Mouse (Mus musculus) adrenal gland (tissue): ENCODE data around the gene Lrmda.

Experiments
- intact Hi-C: fragments of 180-260 bp; cut with DNase I; formaldehyde crosslinking; loops from one replicate; pipeline ENCODE4 v1.15.1; 2025
- long read RNA-seq, 2 experiments: library from polyadenylated mRNA; unstranded; transcript quantifications; one replicate each; pipeline ENCODE4 v2.0.0; 2020; ENCODE audit warnings: borderline replicate concordance in 1 of 2; ENCODE audit not compliant: insufficient replicate concordance in 1 of 2

Gene Lrmda
- long read RNA-seq, experiment 1, partial matches to known transcripts, result 0 of 3 reads
- long read RNA-seq, experiment 1, other reads (novel, unspliced or antisense), result 3 of 3 reads
- long read RNA-seq, experiment 2, partial matches to known transcripts, result 0 of 4 reads
- long read RNA-seq, experiment 2, other reads (novel, unspliced or antisense), result 4 of 4 reads

DNA sequence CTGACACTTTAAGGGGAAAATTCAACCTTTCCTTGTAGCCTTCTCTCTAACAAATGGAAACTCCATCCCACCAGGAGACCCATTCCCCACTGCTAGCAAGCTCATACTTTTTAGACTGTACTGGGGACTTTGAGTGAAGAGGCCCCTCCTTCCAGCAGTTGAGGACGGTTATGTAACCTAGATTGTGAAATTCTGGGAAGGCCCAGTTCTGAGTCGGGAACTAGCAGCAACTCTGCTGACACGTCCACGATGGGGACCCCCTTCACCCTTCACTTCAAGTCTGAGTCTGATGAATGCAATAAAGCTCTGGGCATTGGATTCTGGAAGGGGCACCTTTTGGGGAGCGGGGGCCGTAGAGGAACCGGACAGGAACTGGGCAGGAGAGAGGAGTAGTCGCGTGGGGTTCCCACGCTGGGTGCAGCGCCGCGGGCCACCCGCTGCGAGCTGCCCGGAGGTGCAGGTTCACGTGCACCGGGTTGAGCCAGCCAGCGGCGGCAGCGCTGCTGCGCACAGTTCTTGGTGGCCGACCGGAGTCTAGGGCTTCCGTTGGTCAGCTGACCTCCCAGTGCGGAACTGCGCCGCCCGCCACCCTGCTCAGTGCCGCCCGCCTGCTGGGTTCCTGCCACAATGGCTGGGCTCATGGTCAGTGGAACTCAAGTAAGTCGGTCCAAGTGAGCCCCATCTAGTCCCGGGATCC is at the start of gene Lrmda:
Gene Lrmda (plus strand): TSS at position 461 of the 697 bp plus-strand sequence.
- intact Hi-C loops, result no loop called here

- intact Hi-C loops, result loop anchor here (5.0 kb wide), 1 partner anchor 79 kb away; no protein-coding TSS in a partner anchor
Measured at GRCm38 (mm10) chr14:21981462-21981861, 38.0 kb upstream of the Lrmda start.

GRCm38 (mm10) chr14:21982096-21982591 is 37.4 kb upstream of the Lrmda start:
- intact Hi-C loops, result loop anchor here (5.0 kb wide), 1 partner anchor 80 kb away; no protein-coding TSS in a partner anchor

DNA sequence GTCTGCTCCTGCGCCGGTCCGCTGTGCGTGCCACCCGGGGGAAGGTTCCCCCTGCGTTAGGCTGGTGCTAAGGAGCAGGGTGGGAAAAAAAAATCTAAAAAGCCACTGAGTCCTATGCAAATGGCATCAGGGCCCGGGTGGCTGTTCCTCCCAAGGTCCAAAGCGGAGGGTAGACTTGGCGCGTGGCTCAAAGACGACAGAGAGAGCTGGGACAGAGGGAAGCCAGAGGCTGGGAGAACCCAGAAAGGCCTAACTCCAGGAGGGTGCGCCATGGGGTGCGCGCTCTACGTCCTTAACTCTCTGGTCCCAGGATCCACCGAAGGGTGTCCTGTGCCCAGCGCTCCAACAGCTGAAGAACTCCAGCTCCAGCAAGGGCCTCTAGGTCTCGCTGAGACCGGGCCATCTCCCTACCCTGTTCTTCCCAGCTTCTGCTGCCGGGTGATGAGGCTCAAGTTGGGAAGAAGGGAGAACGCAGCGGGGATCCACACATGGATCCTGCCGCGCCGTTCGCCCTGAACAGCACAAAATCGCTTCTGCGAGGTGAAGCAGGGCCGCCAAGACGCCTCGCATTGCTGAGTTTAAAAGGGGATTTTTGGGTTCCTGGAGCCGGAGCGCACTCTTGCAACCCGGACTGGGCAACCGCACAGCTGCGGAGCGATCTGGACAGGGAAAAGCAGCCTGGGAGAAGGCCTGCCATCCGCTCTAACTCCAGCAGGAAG is 36.8 kb upstream of the Lrmda start:
- intact Hi-C loops, result loop anchor here (5.0 kb wide), 1 partner anchor 80 kb away; no protein-coding TSS in a partner anchor

- intact Hi-C loops, result loop anchor here (5.0 kb wide), 1 partner anchor 81 kb away; no protein-coding TSS in a partner anchor
Measured at GRCm38 (mm10) chr14:21983311-21983949, 36.1 kb upstream of the Lrmda start.

DNA sequence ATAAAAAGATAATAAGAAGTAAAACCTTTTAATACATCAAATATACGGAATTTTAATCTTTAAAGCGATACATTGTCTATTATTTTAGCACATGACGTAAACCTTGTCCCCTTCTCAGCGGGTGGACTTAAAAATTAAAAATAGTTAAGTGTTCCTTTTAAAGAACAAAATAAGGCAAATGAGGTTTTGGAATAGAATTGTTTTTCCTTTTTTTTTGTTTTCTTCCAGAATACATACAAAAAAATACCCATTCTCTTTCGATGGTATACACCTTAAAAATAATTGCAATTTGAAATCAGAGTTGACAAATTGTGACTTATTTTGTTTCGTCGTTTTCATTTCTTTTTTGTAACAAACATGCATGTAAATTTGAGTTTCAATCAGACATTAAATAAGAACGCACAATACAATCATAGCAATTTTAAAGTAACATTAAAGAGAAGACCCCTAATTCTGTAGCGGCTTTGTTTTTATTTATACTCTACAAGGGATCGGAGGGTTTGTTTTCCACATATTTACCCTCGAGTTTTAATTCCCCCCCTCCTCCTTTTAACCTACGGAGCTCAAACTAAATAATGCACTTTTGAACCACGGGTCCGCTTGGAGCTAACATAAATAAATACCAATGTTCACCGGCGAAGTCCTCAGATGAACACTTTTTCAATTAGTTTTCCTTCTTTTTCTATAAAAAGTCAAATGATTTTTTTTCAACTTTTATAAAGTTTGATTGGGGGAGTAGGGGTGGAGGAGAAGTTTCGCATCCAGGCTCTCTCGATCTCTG is 35.4 kb upstream of the Lrmda start:
- intact Hi-C loops, result loop anchor here (5.0 kb wide), 1 partner anchor 82 kb away; no protein-coding TSS in a partner anchor

DNA sequence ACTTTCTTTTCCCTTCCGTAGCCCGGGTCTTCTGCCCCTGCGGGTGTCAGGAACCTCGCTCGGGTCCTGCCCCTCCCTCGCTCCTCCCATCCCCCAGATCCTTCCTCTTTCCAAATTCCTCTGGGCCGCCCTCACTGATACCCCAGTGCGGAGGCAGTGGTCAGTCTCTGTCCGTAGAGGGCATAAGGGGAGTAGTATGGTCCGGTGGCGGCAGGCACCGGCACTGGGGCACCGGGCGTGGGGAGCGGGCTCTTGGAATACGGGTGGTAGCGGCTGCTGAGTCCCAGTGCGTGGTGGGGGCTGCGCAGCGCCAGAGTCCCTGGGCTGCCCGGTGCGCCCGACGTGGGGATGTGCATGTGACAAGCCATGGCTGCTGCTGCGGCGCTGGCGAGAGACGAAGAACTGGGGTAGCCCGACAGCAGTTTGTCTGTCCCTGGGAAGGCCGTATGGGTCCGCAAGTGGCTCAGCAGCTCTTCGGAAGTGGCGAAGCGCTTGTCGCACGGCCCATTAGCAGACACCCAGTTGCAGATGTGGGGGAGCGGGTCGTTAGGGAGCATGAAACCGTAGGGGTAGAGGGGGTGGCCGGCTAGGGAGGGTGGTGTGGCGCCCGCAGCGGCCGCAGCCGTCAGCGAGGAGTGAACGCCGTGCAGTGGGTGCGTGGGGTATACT is 34.6 kb upstream of the Lrmda start:
- intact Hi-C loops, result loop anchor here (5.0 kb wide), 2 partner anchors 83 to 592 kb away; no protein-coding TSS in a partner anchor

GRCm38 (mm10) chr14:21985426-21985931 is 34.0 kb upstream of the Lrmda start:
- intact Hi-C loops, result loop anchor here (5.0 kb wide), 1 partner anchor 592 kb away; no protein-coding TSS in a partner anchor

GRCm38 (mm10) chr14:21985981-21986732 is 33.4 kb upstream of the Lrmda start:
- intact Hi-C loops, result loop anchor here (5.0 kb wide), 1 partner anchor 591 kb away; no protein-coding TSS in a partner anchor

DNA sequence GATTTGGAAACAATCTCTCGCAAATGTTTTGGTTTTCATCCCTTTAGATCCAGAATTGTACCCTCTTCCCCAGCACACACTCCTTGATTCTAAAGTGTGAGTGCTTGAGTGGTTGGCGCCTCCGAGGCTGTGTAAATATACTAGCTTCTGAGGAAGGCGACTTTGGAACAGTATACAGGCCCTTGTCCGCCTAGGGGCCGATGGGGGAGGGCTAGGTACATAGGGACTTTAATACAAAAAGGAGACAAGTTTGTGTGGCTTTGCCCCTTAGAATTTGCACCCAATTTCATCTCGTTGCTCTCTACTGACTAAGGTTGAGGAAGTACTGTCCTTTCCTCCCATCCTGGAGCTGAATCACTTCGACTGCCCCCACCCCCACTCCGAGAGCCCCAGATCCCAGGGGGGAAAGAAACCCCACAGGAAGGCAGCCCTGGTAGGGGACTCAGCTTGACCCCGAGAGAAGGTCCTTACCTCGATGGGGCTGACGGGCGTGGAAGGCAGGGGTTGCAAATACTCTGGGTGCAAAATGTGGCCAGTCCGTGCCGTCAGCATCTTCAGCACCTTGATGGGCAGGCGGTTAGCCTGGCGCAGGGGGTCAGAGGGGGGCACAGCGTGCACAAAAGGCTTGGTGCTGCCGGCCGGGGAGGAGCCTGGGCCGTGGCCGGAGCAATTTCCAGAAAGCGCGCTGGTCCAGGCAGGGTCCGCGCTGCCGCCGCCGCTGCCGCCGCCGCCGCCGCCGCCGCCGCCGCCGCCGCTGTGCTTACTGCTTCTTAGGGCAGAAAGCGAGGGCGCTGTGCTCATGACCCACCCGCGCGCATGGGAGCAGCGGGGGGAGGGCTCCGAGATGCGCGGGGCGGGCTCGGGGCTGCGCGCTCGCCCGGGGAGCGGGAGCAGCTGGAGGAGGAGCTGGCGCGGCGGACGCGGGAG is 32.5 kb upstream of the Lrmda start:
- intact Hi-C loops, result loop anchor here (5.0 kb wide), 1 partner anchor 590 kb away; no protein-coding TSS in a partner anchor

GRCm38 (mm10) chr14:21987660-21988576 is 31.6 kb upstream of the Lrmda start:
- intact Hi-C loops, result loop anchor here (5.0 kb wide), 1 partner anchor 589 kb away; no protein-coding TSS in a partner anchor

- intact Hi-C loops, result loop anchor here (5.0 kb wide), 1 partner anchor 589 kb away; no protein-coding TSS in a partner anchor
Measured at GRCm38 (mm10) chr14:21988577-21989290, 30.8 kb upstream of the Lrmda start.

- intact Hi-C loops, result loop anchor here (5.0 kb wide), 1 partner anchor 588 kb away; no protein-coding TSS in a partner anchor
Measured at GRCm38 (mm10) chr14:21989291-21989913, 30.1 kb upstream of the Lrmda start, which contains the start of gene Zfp503. Gene Zfp503, minus strand, starts transcription at chr14:21989601.

- intact Hi-C loops, result loop anchor here (5.0 kb wide), 2 partner anchors 457 to 817 kb away; no protein-coding TSS in a partner anchor
Measured at GRCm38 (mm10) chr14:21990321-21991021, 29.0 kb upstream of the Lrmda start.
